Mouse (Mus musculus) thymus, postnatal 10 days (tissue): Measurements from ENCODE around the gene Col13a1.

Source experiments
- DNase-seq, 2 experiments: peaks; one replicate each; pipeline ENCODE4 v3.0.0; 2021; ENCODE audit warnings: low spot score in 2 of 2

The Col13a1 gene

GRCm38 (mm10) chr10:61905308-61905707 lies 73.6 kb downstream of the Col13a1 start:
- DNase-seq: no peak

- no peak for DNase-seq
These were observed 80.8 kb downstream of the Col13a1 start for GRCm38 (mm10) chr10:61898116-61898515.

GRCm38 (mm10) chr10:61894564-61894963 lies 84.3 kb downstream of the Col13a1 start:
- no peak for DNase-seq

GRCm38 (mm10) chr10:61891138-61891537 lies 87.8 kb downstream of the Col13a1 start:
- no peak for DNase-seq

- no peak for DNase-seq
These were observed 88.6 kb downstream of the Col13a1 start for GRCm38 (mm10) chr10:61890294-61890693.

GRCm38 (mm10) chr10:61879427-61879826 lies 99.5 kb downstream of the Col13a1 start:
- no peak for DNase-seq

GRCm38 (mm10) chr10:61877787-61878186 lies 101.1 kb downstream of the Col13a1 start:
- peak; percentile 22 to 79 for DNase-seq

GRCm38 (mm10) chr10:61869796-61870195 lies 109.1 kb downstream of the Col13a1 start:
- DNase-seq: no peak

GRCm38 (mm10) chr10:61866045-61866580 lies 112.8 kb downstream of the Col13a1 start:
- no peak for DNase-seq

- no peak for DNase-seq
These were observed 119.5 kb downstream of the Col13a1 start for GRCm38 (mm10) chr10:61859451-61859850.

- DNase-seq: no peak
These were observed 123.7 kb downstream of the Col13a1 start for GRCm38 (mm10) chr10:61855139-61855675.

- no peak for DNase-seq
These were observed 126.1 kb downstream of the Col13a1 start for GRCm38 (mm10) chr10:61852824-61853223.

GRCm38 (mm10) chr10:61848553-61848952 lies 130.4 kb downstream of the Col13a1 start:
- DNase-seq: no peak

GRCm38 (mm10) chr10:61845476-61845875 lies 133.4 kb downstream of the Col13a1 start:
- no peak for DNase-seq

- no peak for DNase-seq
These were observed 134.4 kb downstream of the Col13a1 start for GRCm38 (mm10) chr10:61844475-61844874.

GRCm38 (mm10) chr10:61842261-61842660 lies 136.6 kb downstream of the Col13a1 start:
- DNase-seq: no peak

GRCm38 (mm10) chr10:61839326-61839725 lies 139.6 kb downstream of the Col13a1 start:
- DNase-seq: no peak

- DNase-seq: peak; percentile 9 to 49
These were observed 140.1 kb downstream of the Col13a1 start for GRCm38 (mm10) chr10:61838769-61839168.

GRCm38 (mm10) chr10:61837286-61837685 lies 141.6 kb downstream of the Col13a1 start:
- no peak for DNase-seq

GRCm38 (mm10) chr10:61834288-61834687 lies 144.6 kb downstream of the Col13a1 start:
- no peak for DNase-seq

- DNase-seq: no peak
These were observed 146.2 kb downstream of the Col13a1 start for GRCm38 (mm10) chr10:61832713-61833112.

GRCm38 (mm10) chr10:61831741-61832140 lies 147.2 kb downstream of the Col13a1 start:
- DNase-seq: no peak

GRCm38 (mm10) chr10:61831251-61831650 lies 147.7 kb downstream of the Col13a1 start:
- DNase-seq: no peak

- DNase-seq: no peak
These were observed 148.1 kb downstream of the Col13a1 start for GRCm38 (mm10) chr10:61830817-61831216.
